Mouse (Mus musculus): Measurements from ENCODE around the gene Sqstm1.

DNA sequence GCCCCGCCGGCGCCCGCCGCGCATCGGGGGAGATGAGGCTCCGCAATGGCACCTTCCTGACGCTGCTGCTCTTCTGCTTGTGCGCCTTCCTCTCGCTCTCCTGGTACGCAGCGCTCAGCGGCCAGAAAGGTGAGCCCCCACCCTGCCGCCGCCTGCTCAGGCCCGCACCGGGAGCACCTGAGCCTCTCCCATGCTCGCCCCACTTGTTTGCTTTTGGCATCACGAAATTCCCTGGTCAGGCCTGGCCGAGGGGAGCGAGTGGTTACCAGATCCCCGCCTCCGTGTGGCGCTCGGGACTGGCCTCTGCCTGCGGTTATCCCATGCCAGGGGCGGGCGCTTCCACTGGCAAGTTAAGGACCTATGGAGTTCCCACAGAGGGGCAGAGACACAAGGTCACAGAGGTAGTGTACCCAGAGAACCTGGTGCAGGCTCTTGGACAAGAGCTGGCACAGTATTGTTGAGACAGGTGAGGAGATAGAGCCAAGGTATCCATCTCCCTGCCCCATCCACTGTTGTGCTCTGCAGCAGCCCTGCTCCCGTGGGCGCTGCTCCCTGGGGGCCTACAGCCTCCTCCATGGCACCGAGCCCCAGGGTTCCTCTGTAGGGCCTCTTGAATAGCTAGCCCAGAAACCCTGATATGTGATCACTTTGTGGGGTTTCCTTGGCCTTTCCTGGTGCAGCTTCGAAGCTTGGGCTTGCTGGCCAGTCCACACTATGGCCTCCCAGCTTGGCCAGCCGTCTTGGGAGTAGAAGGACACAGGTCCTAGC lies 15.2 kb upstream of the Sqstm1 start:
- TF ChIP-seq CTCF (IDR thresholded peaks at IDR 0.05 in 2 of 3, conservative IDR thresholded peaks at IDR 0.05 in 1 of 3; ENCODE audit: control insufficient read depth in 1 of 3, insufficient read depth in 1 of 3, low read depth in 2 of 3, low read length in 3 of 3, poor library complexity in 1 of 3, severe bottlenecking in 1 of 3) = no peak
- TF ChIP-seq POLR2AphosphoS2 (IDR thresholded peaks at IDR 0.05; ENCODE audit: low read length) = no peak
- TF ChIP-seq GABPA (IDR thresholded peaks at IDR 0.05; ENCODE audit: low read depth, low read length) = no peak
- no peak for TF ChIP-seq ZKSCAN1 (IDR thresholded peaks at IDR 0.05; ENCODE audit: low read depth, low read length)
- TF ChIP-seq POLR2A (IDR thresholded peaks at IDR 0.05; ENCODE audit: control insufficient read depth in 1 of 2, insufficient read depth in 1 of 2, low read depth in 1 of 2, low read length in 2 of 2, poor library complexity in 1 of 2) = no peak
- no peak for TF ChIP-seq JUND (IDR thresholded peaks at IDR 0.05; ENCODE audit: low read depth, low read length)
- TF ChIP-seq ELF1 (IDR thresholded peaks at IDR 0.05; ENCODE audit: low read depth, low read length) = no peak
- no peak for TF ChIP-seq CHD2 (IDR thresholded peaks at IDR 0.05; ENCODE audit: low read length)
- TF ChIP-seq ZNF384 (IDR thresholded peaks at IDR 0.05; ENCODE audit: low read depth, low read length) = no peak
- TF ChIP-seq HCFC1 (IDR thresholded peaks at IDR 0.05; ENCODE audit: low read depth, low read length) = no peak
- TF ChIP-seq E2F4 (IDR thresholded peaks at IDR 0.05; ENCODE audit: borderline replicate concordance, low read depth, low read length) = no peak
- TF ChIP-seq MAX (IDR thresholded peaks at IDR 0.05; ENCODE audit: low read length) = no peak
- no peak for TF ChIP-seq ZC3H11A (IDR thresholded peaks at IDR 0.05; ENCODE audit: low read depth, low read length)

All from MEL (cell line).